10 mouse cellular contexts compared by ENCODE assay signal in genomic region chr4:55013563-55014248, GRCm38 (mm10).
A peak's percentile ranks its signal among the peaks of the same experiment; 100 is the strongest.
DNase-seq lines count a peak whose midpoint lies in the region; ATAC-seq lines count a peak whose summit lies in the region.
"Had no signal": no experiment of that assay in that cellular context is flagged by ENCODE, and none has a peak within 500 bp of the region (broad histone marks: within the 10 kb centered on the region; RNA-seq: fewer than 3 reads in every experiment).

No protein-coding gene starts in this region.

- H3K9ac ChIP-seq in embryonic facial prominence, embryonic 15.5 days = no peak overlapping the region
- H3K9ac ChIP-seq: midbrain, embryonic 13.5 days had no signal

- no peak overlapping the region for H3K4me3 ChIP-seq in embryonic facial prominence, embryonic 15.5 days (replicated peaks)
- H3K4me3 ChIP-seq: erythroblast, embryonic 14.5 days; midbrain, embryonic 13.5 days had no signal

- peaks cover 13% of the 10 kb centered on the region for H3K4me1 ChIP-seq in embryonic facial prominence, embryonic 15.5 days
- H3K4me1 ChIP-seq: midbrain, embryonic 13.5 days had no signal

- 49% methylated on average over 16 of the region's 16 CpGs for WGBS in embryonic facial prominence, embryonic 15.5 days

- no peaks in the 10 kb centered on the region for H3K27me3 ChIP-seq in embryonic facial prominence, embryonic 15.5 days
- H3K27me3 ChIP-seq: midbrain, embryonic 13.5 days had no signal

- peak; percentile 31 for DNase-seq in gastrocnemius, postnatal 25 days
- no peak for DNase-seq in gastrocnemius, postnatal 4 days (ENCODE audit: low spot score in 2 of 2)
- peak; percentile 61 for DNase-seq in layer of hippocampus, adult 11-12 months (ENCODE audit: low spot score)
- DNase-seq in lung, postnatal 14 days = peak; percentile 65
- DNase-seq in thymus, postnatal 36 days = no peak
- DNase-seq in retina, postnatal 1 day = no peak
- no peak for DNase-seq in spleen, postnatal 14 days (ENCODE audit: low spot score in 2 of 2)

- H3K27ac ChIP-seq in embryonic facial prominence, embryonic 15.5 days (replicated peaks) = peak overlapping the region; percentile 71
- H3K27ac ChIP-seq: midbrain, embryonic 13.5 days had no signal

- peaks cover 83% of the 10 kb centered on the region for H3K36me3 ChIP-seq in embryonic facial prominence, embryonic 15.5 days

- no peak for ATAC-seq in embryonic facial prominence, embryonic 15.5 days (ENCODE audit: insufficient number of reproducible peaks, low FRiP score, low TSS enrichment, low read depth)
- ATAC-seq: midbrain, embryonic 13.5 days had no signal

- H3K9me3 ChIP-seq in embryonic facial prominence, embryonic 15.5 days (replicated peaks) = no peaks in the 10 kb centered on the region
- H3K9me3 ChIP-seq: midbrain, embryonic 13.5 days had no signal

- no peak overlapping the region; the same call in 1 of the 2 replicates for H3K4me2 ChIP-seq in embryonic facial prominence, embryonic 15.5 days (replicated peaks)
- H3K4me2 ChIP-seq: midbrain, embryonic 13.5 days had no signal

Comparison
In these comparisons a context has a peak if more than half of its experiments do, and no peak if none do; other contexts are left out.
1. DNase-seq: peak in gastrocnemius, postnatal 25 days (single experiment), layer of hippocampus, adult 11-12 months (single experiment) and lung, postnatal 14 days (single experiment); none in gastrocnemius, postnatal 4 days (0 of 2), thymus, postnatal 36 days (0 of 2), retina, postnatal 1 day (single experiment) and spleen, postnatal 14 days (0 of 2).